Mouse (Mus musculus) cerebellum, adult 2 months (tissue): ENCODE results near the gene Slc38a8.

ENCODE experiments used
- CTCF ChIP-seq: fragments of 200-500 bp; IDR thresholded peaks from 2 replicates; pipeline ENCODE4 v1.5.1; 2011; ENCODE audit warnings: low read depth, mild to moderate bottlenecking, control low read depth, low read length, moderate library complexity, borderline replicate concordance; ENCODE audit not compliant: insufficient read depth
- POLR2A ChIP-seq: fragments of 200-500 bp; IDR thresholded peaks from 2 replicates; pipeline ENCODE4 v1.6.1; 2011; ENCODE audit warnings: low read length, control low read depth, borderline replicate concordance; ENCODE audit not compliant: insufficient read depth

- no peak for TF ChIP-seq POLR2A
- no peak for TF ChIP-seq CTCF
Observed at GRCm38 (mm10) chr8:119463709-119464108, 37.8 kb downstream of the Slc38a8 start.
